Mouse (Mus musculus) E14TG2a.4 (cell line): ENCODE data around the gene Tmem206.

ENCODE experiments used
- H3K27me3 ChIP-seq: 2 replicates; pipeline ENCODE4 v1.6.1; 2014; ENCODE audit warnings: low read length, control low read depth; ENCODE audit not compliant: insufficient read depth
- H3K36me3 ChIP-seq: 2 replicates; pipeline ENCODE4 v1.6.1; 2014; ENCODE audit warnings: low read length, control low read depth; ENCODE audit not compliant: insufficient read depth
- H3K4me1 ChIP-seq: replicated peaks from 2 replicates; pipeline ENCODE4 v1.6.1; 2014; ENCODE audit warnings: low read depth, low read length, control low read depth
- H3K4me3 ChIP-seq: replicated peaks from 2 replicates; pipeline ENCODE4 v1.5.1; 2014; ENCODE audit warnings: mild to moderate bottlenecking, low read length
- H3K9me3 ChIP-seq: 2 replicates; pipeline ENCODE4 v1.6.1; 2014; ENCODE audit warnings: low read length, control low read depth
- CTCF ChIP-seq: conservative IDR thresholded peaks from 2 replicates; pipeline ENCODE4 v1.5.1; 2014; ENCODE audit warnings: low read length
- NANOG ChIP-seq: IDR thresholded peaks from 2 replicates; pipeline ENCODE4 v1.6.1; 2014; ENCODE audit warnings: borderline replicate concordance, low read length, mixed read lengths
- POU5F1 ChIP-seq: IDR thresholded peaks from 2 replicates; pipeline ENCODE4 v1.6.1; 2014; ENCODE audit warnings: low read length, borderline replicate concordance

Tmem206 gene

GRCm38 (mm10) chr1:191350355-191350754 is 24.6 kb downstream of the Tmem206 start:
- Histone ChIP-seq H3K27me3 (no peaks in the 10 kb centered on the region), H3K36me3 (peaks cover 68% of the 10 kb centered on the region), H3K9me3 (no peaks in the 10 kb centered on the region), H3K4me3 (no peak overlapping the region), H3K4me1 (peaks cover 30% of the 10 kb centered on the region)
- TF ChIP-seq CTCF (no peak), POU5F1 (no peak), NANOG (no peak)

- Histone ChIP-seq H3K36me3 (peaks cover 86% of the 10 kb centered on the region), H3K27me3 (no peaks in the 10 kb centered on the region), H3K4me1 (peaks cover 22% of the 10 kb centered on the region), H3K4me3 (no peak overlapping the region), H3K9me3 (no peaks in the 10 kb centered on the region)
- TF ChIP-seq NANOG (no peak), CTCF (peak; percentile 20; the same call in 1 of the 2 replicates), POU5F1 (no peak)
These were observed 27.2 kb downstream of the Tmem206 start for GRCm38 (mm10) chr1:191352786-191353488.

GRCm38 (mm10) chr1:191353836-191354235 is 28.1 kb downstream of the Tmem206 start:
- no peaks in the 10 kb centered on the region for H3K9me3 ChIP-seq
- TF ChIP-seq NANOG, result no peak

GRCm38 (mm10) chr1:191356936-191357335 is 31.2 kb downstream of the Tmem206 start:
- Histone ChIP-seq H3K4me3 (no peak overlapping the region), H3K27me3 (no peaks in the 10 kb centered on the region), H3K36me3 (peaks cover 91% of the 10 kb centered on the region), H3K4me1 (peaks cover 11% of the 10 kb centered on the region), H3K9me3 (no peaks in the 10 kb centered on the region)
- no peak for TF ChIP-seq POU5F1
- TF ChIP-seq NANOG, result no peak
- no peak for TF ChIP-seq CTCF

More at GRCm38 (mm10) chr1:191353836-191354235, 28.1 kb downstream of the Tmem206 start:
- H3K36me3 ChIP-seq, result peaks cover 88% of the 10 kb centered on the region
- no peaks in the 10 kb centered on the region for H3K27me3 ChIP-seq
- H3K4me3 ChIP-seq, result no peak overlapping the region
- H3K4me1 ChIP-seq, result peaks cover 22% of the 10 kb centered on the region

GRCm38 (mm10) chr1:191359478-191359877 is 33.8 kb downstream of the Tmem206 start:
- H3K27me3 ChIP-seq, result no peaks in the 10 kb centered on the region

GRCm38 (mm10) chr1:191362412-191362811 is 36.7 kb downstream of the Tmem206 start:
- H3K36me3 ChIP-seq, result peaks cover 82% of the 10 kb centered on the region
- no peaks in the 10 kb centered on the region for H3K27me3 ChIP-seq
- no peaks in the 10 kb centered on the region for H3K4me1 ChIP-seq
- H3K9me3 ChIP-seq, result no peaks in the 10 kb centered on the region
- no peak for TF ChIP-seq POU5F1
- TF ChIP-seq CTCF, result no peak
- no peak for TF ChIP-seq NANOG
- H3K4me3 ChIP-seq, result no peak overlapping the region

More at GRCm38 (mm10) chr1:191359478-191359877, 33.8 kb downstream of the Tmem206 start:
- Histone ChIP-seq H3K4me1 (no peaks in the 10 kb centered on the region), H3K9me3 (no peaks in the 10 kb centered on the region), H3K36me3 (peaks cover 94% of the 10 kb centered on the region), H3K4me3 (no peak overlapping the region)
- TF ChIP-seq POU5F1 (no peak), CTCF (no peak), NANOG (no peak)

- H3K9me3 ChIP-seq, result no peaks in the 10 kb centered on the region
- TF ChIP-seq POU5F1 (no peak), NANOG (no peak), CTCF (peak; percentile 65)
- H3K27me3 ChIP-seq, result no peaks in the 10 kb centered on the region
These were observed 38.8 kb downstream of the Tmem206 start for GRCm38 (mm10) chr1:191364477-191364876.

GRCm38 (mm10) chr1:191368193-191368592 is 42.5 kb downstream of the Tmem206 start:
- TF ChIP-seq CTCF (no peak), POU5F1 (no peak), NANOG (no peak)
- Histone ChIP-seq H3K9me3 (peaks cover 4% of the 10 kb centered on the region; the same call in 1 of the 2 replicates), H3K4me3 (no peak overlapping the region), H3K36me3 (peaks cover 64% of the 10 kb centered on the region), H3K27me3 (no peaks in the 10 kb centered on the region), H3K4me1 (no peaks in the 10 kb centered on the region)

More at GRCm38 (mm10) chr1:191364477-191364876, 38.8 kb downstream of the Tmem206 start:
- H3K4me3 ChIP-seq, result no peak overlapping the region
- H3K36me3 ChIP-seq, result peaks cover 83% of the 10 kb centered on the region
- no peaks in the 10 kb centered on the region for H3K4me1 ChIP-seq

GRCm38 (mm10) chr1:191369140-191369539 is 43.4 kb downstream of the Tmem206 start:
- no peaks in the 10 kb centered on the region for H3K4me1 ChIP-seq
- H3K27me3 ChIP-seq, result no peaks in the 10 kb centered on the region
- peaks cover 54% of the 10 kb centered on the region for H3K36me3 ChIP-seq
- H3K4me3 ChIP-seq, result no peak overlapping the region
- H3K9me3 ChIP-seq, result peaks cover 4% of the 10 kb centered on the region; the same call in 1 of the 2 replicates
- TF ChIP-seq POU5F1 (no peak), CTCF (no peak), NANOG (no peak)
